Mouse (Mus musculus): Measurements from ENCODE around the gene 4930535I16Rik. TPM values are rescaled to one million over a fixed set of nuclear protein-coding genes. Genes with fewer than 3 reads are reported as not detected.

4930535I16Rik gene
- polyA plus RNA-seq, 1 experiment from 2014 or later, result not detected

DNA sequence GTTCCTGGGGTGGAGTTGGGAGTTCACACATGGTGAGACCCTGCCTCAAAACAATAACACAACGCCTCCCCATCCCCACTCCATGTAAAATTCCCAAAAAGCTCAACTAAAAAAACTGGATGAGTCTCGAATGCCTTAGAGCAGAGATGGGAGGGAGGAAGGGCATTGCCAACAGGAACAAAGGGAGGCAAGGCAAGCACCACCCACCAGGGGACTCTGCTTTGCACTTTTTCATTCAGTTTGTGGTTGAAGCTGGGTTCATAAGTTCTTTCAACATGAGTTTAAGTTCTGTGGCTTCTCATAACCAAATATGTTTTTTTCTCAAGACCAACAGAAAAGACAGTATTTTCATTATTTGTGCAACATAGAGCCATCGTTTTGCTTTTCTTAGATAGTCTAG lies 14.4 kb downstream of the 4930535I16Rik start:
- Histone ChIP-seq H3K9me3 (no peaks in the 10 kb centered on the region), H3K27ac (no peak overlapping the region), H3K4me3 (no peak overlapping the region), H3K4me1 (peaks cover 18% of the 10 kb centered on the region), H3K9ac (no peak overlapping the region), H3K27me3 (replicated peaks) (no peaks in the 10 kb centered on the region), H3K36me3 (replicated peaks) (no peaks in the 10 kb centered on the region), H3K4me2 (no peak overlapping the region)
- 76% methylated on average over 3 of the region's 3 CpGs for WGBS
- ATAC-seq (replicated peaks), result no peak

DNA sequence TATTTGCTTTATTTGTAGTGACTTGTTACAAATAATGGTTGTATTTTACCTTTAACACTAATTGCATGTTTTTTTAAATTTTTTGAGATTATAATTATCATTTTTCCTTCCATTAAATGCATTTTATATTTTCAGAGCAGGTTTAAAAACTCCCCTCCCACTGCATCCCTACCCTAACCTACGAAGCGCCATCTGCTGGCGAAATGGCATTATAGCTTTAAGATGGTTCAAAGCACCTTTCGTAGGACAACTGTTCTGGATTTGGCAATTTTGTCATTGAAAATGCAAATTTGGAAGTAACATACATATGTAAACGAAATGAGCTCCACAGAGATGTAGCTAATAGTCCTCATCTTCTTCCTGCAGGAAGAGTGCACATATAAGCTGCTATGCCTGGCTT lies 19.1 kb downstream of the 4930535I16Rik start:
- H3K36me3 ChIP-seq (replicated peaks), result no peaks in the 10 kb centered on the region
- no peaks in the 10 kb centered on the region for H3K9me3 ChIP-seq
- H3K4me2 ChIP-seq, result no peak overlapping the region
- H3K27me3 ChIP-seq (replicated peaks), result no peaks in the 10 kb centered on the region
- ATAC-seq (replicated peaks), result no peak
- no peak overlapping the region for H3K4me3 ChIP-seq
- 8% methylated on average over 5 of the region's 5 CpGs for WGBS
- no peak overlapping the region for H3K9ac ChIP-seq
- H3K27ac ChIP-seq, result no peak overlapping the region
- 0 out of 2 replicates have a peak, but pooled peaks cover 1% of the 10 kb centered on the region for H3K4me1 ChIP-seq

- no peaks in the 10 kb centered on the region for H3K9me3 ChIP-seq
- H3K4me1 ChIP-seq, result no peaks in the 10 kb centered on the region
- no peak overlapping the region for H3K27ac ChIP-seq
- ATAC-seq (replicated peaks), result no peak
- no peak overlapping the region for H3K4me3 ChIP-seq
- no peaks in the 10 kb centered on the region for H3K27me3 ChIP-seq (replicated peaks)
- H3K9ac ChIP-seq, result no peak overlapping the region
- no peak overlapping the region for H3K4me2 ChIP-seq
- no peaks in the 10 kb centered on the region for H3K36me3 ChIP-seq (replicated peaks)
- WGBS, result 84% methylated on average over 4 of the region's 4 CpGs
These were observed 23.5 kb downstream of the 4930535I16Rik start for GRCm38 (mm10) chr4:123894295-123894694.

GRCm38 (mm10) chr4:123893726-123894125 lies 24.1 kb downstream of the 4930535I16Rik start:
- no peak overlapping the region for H3K4me3 ChIP-seq
- H3K4me1 ChIP-seq, result no peaks in the 10 kb centered on the region
- 89% methylated on average over 5 of the region's 5 CpGs for WGBS
- H3K4me2 ChIP-seq, result no peak overlapping the region
- no peaks in the 10 kb centered on the region for H3K9me3 ChIP-seq
- no peaks in the 10 kb centered on the region for H3K36me3 ChIP-seq (replicated peaks)
- H3K27ac ChIP-seq, result no peak overlapping the region
- H3K9ac ChIP-seq, result no peak overlapping the region
- no peak for ATAC-seq (replicated peaks)
- no peaks in the 10 kb centered on the region for H3K27me3 ChIP-seq (replicated peaks)

Other genes with a start within 250 kb of the 4930535I16Rik start
- 76.4 and 82.6 TPM in 2 replicates for gene Macf1, start 233.7 kb downstream of the 4930535I16Rik start, polyA plus RNA-seq (2015; fragmentation: Nextera tagmentation; extraction: Ambion mirVana)
- gene Ndufs5, start 199.8 kb downstream of the 4930535I16Rik start, polyA plus RNA-seq (2015; fragmentation: Nextera tagmentation; extraction: Ambion mirVana), result 410 and 413 TPM in 2 replicates
- gene Akirin1, start 167.7 kb downstream of the 4930535I16Rik start, polyA plus RNA-seq (2015; fragmentation: Nextera tagmentation; extraction: Ambion mirVana), result 80.6 and 82.7 TPM in 2 replicates
- gene Rhbdl2, start 130.1 kb downstream of the 4930535I16Rik start, polyA plus RNA-seq (2015; fragmentation: Nextera tagmentation; extraction: Ambion mirVana), result 1.1 and 1.6 TPM in 2 replicates
- gene 4933427I04Rik, start 58.3 kb downstream of the 4930535I16Rik start, polyA plus RNA-seq (2015; fragmentation: Nextera tagmentation; extraction: Ambion mirVana), result 0.13 and 0.19 TPM in 2 replicates
- gene Mycbp, start 13.2 kb downstream of the 4930535I16Rik start, polyA plus RNA-seq (2015; fragmentation: Nextera tagmentation; extraction: Ambion mirVana), result 32.8 and 33.7 TPM in 2 replicates
- 46.8 and 47.9 TPM in 2 replicates for gene Rragc, start 576 bp downstream of the 4930535I16Rik start, polyA plus RNA-seq (2015; fragmentation: Nextera tagmentation; extraction: Ambion mirVana)

Data from midbrain, embryonic 15.5 days (tissue).